Mouse (Mus musculus): ENCODE measurements around the gene Map3k11.

- TF ChIP-seq CTCF (IDR thresholded peaks at IDR 0.05): no peak
- no peak for TF ChIP-seq EP300 (IDR thresholded peaks at IDR 0.05)
These were observed 28.4 kb downstream of the Map3k11 start for GRCm38 (mm10) chr19:5716955-5717354.

Measured in lung, postnatal 0 days (tissue).